Mouse (Mus musculus) left cerebral cortex, adult 8-10 months (tissue): ENCODE data around the gene Ube2e3. TPM values are rescaled to one million over a fixed set of nuclear protein-coding genes. Genes with fewer than 3 reads are reported as not detected.

Experiments
- DNase-seq, 2 experiments: peaks; one replicate each; pipeline ENCODE4 v3.0.0; 2022; ENCODE audit warnings: low spot score in 2 of 2
- total RNA-seq, 4 experiments: library from RNA; stranded (reverse); gene quantifications; 2 replicates each; pipeline ENCODE4 v1.2.4; 2022

Gene Ube2e3
- total RNA-seq, 4 experiments from 2014 or later, result 85.6 to 91.8 (median 87.0) TPM

DNA sequence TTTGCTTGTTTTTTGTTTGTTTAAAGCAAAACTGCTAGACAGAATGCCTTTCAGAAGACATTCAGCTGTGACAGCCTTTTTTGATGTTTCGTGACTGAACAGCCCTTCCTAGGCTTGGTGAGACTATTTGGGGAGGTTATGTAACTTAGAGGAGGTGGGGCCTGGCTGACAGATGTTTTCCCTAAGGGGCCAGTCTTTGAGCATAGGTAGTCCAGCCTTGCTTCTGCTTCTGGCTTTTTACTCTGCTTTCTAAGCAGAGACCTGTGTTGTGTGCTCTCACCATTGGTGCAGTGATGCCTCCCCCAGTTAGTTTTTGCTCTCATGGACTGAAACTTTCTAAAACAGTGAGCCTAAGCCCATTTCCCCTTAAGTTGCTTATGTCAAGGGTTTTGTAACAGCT, 14.1 kb downstream of the Ube2e3 start:
- DNase-seq, result no peak

DNA sequence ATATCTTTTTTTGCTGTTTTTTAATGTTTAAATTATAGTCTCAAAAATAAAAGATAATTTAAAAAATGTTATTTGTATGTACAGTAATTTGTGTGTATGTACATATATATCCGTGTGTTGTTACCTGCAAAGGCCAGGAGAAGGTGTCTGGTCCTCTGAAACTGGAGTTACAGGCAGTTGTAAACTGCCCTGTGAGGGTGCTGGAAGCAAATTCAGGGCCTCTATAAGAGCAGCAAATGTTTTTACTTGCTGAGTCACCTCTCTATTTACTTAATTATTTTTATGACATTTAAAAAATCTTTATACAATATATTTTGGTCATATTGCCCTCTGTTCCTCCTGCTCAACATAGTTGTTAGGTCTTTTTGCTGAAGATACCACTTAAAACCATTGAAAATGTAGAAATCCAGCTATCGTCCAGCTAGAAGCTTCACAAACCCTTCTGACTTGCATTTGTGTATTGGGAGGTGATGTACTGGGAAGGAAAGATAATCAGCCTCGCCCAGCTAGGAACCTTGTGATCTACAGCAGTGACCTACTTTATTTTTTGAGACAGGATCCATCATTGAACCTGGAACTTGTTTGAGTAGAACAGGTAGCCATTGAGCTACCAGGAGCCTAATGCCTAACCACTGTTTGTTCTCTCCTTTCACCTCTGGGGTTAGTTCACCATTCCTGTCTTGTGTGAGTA, 15.0 kb downstream of the Ube2e3 start:
- DNase-seq, result no peak

DNA sequence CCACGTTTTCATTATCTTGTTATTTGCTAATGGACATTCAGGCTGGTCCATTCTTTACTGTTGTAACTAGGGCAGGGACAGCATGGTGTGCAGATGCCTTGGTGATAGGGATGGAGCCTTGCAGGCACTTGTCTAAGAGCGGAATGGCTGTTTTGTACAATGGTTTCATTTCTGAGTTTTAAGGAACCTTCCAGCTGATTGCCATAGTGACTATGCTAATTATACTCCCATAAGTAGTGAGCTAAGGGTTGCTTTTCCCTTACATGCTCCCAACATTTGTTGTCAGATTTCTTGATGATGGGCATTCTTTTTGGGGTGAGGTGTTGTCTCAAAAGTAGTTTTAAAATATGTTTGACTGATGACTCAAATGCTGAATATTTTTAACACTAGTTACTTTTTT, 18.5 kb downstream of the Ube2e3 start:
- no peak for DNase-seq

DNA sequence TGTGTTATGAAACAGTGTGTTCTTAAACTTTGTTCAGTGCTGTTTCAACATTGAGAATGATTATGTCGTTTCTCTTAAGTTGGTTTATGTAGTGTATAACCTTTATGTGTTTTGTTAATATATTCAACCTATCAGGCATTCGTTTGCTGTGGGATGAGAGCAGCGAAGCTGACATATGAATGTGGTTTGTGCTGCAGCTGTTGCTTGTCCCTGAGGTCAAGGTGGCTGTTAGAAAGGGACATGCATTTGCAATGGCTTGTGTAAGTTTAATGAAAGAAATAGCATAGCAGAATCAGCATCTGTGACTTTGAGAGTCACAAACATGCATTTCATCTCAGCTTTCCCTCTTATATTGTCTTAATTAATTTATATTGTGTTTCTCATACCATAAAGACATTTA, 20.3 kb downstream of the Ube2e3 start:
- DNase-seq, result no peak

DNA sequence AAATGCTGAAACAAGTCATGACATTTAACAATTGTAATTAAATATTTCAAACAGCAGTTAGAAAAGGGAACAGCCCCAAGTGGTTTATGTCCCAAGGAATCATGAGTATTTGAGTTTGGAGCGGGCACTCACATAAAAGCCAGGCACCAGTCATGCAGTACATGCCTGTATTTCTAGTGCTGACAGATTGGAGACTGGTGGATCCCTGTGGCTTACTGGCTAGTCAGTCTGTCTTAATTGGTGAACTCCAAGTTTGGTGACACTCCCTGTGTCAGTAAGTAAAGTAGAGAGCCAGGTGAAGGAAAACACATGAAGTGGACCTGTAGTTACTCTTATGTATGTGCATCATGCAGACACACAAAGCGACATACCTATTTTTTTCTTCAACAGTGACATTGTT, 27.3 kb downstream of the Ube2e3 start:
- no peak for DNase-seq

DNA sequence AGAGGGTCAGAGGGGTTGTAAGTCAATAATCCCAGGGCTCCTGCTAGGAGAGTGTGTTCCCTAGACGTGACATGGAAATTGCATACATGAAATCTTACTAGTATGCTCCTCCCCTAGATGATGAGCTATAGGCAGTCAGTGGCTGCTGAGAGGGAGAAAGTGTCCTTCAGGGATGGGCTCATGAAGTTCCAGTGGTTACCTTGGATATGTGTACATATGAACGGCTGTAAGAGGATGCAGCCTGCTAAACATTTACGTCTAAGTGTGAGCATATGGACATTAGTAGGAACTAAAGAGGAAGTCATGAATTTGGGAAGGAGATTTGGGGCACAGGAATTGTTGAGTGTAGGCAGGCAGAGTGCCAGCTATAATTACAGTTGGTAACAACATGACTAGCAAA, 38.0 kb downstream of the Ube2e3 start:
- DNase-seq, result no peak

DNA sequence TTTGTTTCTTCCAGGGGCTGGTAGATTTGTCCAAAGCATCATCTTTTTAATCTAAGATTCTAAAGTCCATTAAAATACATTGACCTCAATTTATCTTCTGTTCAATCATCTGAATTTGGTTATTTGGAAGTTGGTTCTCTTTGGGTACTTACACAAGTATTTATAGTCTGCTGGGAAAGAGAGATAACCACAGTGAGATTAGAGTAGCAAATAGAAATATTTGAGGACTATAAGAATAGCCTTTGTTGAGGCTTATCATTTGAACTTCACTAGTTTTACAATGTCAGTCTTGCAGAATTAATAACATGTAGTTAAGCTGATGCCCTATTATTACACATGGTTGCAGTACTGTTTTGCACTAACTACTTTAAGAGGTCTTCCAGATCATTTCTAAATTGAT, 43.6 kb downstream of the Ube2e3 start:
- no peak for DNase-seq

DNA sequence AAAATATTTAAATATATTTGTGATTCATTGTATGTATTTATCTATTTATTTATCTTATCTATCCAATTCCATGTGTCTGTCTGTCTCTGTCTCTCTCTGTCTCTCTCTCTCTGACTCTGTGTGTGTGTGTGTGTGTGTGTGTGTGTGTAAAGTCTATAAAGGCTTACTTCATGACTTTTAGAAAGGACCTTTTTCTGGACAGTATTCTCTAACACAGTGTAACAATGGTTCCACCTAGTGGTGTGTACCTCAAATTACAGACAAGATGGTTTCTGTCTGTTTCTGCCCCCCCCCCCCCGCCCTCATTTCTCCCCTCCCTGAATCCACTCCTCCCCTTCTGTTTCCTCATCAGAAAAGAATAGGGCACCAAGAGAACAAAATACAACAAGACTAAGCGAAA, 46.9 kb downstream of the Ube2e3 start:
- DNase-seq, result no peak

DNA sequence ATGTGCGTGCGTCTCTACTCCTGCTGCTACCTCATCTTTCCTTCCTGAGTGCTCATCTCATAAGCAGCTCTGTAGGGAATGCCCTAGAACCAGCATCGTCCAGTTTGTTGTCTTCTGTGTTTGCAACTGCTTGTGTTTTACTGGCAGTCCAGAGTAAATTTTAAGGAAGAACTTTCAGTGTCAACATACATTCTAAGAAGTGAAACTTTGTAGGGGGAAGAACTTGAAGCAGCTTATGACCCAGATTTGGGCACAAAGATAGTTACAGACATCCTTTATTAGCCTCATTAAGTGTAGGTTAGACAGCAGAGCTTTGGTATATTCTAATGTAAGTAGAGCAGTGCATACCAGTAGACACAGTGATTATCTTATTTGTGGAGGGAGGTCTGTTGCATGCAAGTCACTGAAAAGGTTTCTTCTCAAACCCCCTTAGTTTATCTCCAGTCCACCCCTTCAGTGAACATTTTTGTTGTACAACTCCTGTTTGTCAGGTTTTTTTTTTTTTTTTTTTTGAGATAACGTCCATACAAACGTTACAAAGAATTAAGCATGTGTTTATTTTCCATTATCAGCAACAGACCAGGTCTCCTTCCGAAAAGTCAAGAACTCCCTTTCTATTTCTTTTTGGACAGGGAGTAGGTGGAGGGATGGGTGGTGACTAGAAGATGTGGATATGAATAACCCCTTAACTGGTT, 55.2 kb downstream of the Ube2e3 start:
- DNase-seq, result no peak

DNA sequence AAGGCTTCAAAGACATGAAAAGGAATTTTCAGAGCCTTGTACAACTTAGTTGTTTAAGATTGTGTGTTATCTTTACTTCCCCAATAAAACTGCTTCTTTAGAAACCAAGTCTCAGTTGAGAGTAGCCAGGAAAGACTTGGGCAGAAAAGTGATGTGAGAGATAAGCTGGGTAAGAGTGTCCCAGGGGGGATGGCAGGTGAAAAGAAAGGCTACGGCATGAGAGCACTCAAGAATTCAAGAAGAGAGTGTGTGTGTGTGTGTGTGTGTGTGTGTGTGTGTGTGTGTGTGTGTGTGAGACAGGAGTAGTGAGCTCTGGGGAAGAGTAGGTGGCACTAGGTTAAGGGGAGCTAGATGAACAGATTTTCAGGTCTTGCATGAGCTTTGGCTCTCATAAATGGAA, 57.9 kb downstream of the Ube2e3 start:
- DNase-seq, result no peak

DNA sequence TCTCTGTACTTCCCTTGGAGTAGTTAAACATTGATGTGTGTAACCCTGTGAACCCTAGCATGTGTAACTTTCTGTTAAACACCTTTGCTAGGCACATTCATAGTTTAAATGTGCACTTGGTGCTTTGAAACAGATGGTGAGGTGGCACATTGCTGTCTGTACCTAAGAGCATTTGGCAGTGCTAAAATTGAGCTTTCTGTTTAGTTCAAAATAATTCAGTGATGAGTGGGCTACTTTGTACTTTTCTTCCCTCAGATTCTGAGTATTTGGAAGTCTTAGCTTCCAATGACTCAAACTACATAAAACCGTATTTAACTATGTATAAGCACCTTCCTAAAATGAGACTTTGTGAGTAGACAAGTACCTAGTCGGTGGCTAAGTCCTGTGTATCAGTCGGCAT, 59.7 kb downstream of the Ube2e3 start:
- peak in 1 of 2 experiments; percentile 39 for DNase-seq

DNA sequence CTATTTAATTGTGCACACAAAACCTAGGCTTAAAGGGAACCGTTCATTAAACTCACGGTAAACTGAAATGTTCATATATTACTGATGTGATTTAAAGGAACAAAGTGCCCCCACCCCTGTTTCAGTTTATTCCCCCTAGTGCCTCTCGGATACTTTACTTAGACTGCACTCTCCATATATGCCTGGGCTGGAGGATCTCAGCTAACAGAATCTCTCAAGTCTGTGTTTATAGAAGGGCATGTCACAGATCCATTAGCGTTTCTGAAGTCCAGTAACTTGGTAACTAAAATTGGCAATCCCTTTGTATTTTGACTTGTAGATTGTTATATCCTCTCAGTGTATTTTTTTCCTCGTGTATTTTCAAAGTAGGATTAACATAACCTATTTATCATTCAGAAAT, 60.2 kb downstream of the Ube2e3 start:
- DNase-seq, result no peak

DNA sequence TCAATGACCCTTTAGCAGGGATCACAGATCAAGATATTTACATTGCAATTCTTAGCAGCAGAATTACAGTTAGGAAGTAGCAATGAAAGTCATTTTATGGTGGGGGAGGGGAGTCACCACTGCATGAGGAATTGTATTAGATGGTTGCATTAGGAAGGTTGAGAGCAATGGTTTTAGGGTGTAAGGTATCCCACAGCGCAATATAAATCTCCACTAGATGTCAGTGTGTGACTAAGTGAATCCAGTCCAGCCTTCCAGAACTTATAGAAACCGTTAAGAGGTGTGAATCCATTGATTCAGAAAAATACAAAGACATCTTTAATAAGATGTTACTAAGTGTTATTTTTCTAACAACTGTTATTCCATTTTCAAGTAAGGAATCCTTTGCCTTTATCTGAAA, 63.4 kb downstream of the Ube2e3 start:
- DNase-seq, result no peak

DNA sequence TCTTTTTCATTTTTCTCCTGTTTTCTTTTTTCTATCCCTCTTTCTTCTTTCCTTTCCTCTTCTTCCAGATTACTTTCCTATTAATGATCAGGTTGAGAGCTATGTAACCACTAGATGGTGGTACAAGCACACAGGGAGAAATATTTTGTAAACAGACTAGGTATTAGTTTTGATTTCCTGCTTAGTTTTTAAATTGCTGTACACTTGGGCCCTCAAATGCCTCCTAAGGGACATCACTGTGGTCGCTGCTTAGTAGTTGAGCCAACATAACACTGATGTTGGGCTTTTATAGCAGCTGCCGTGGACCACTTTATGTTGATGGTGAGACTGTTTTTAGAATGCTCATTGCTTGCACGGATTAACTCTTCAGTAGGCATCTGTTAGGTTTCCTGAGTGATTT, 91.5 kb downstream of the Ube2e3 start:
- DNase-seq, result peak in 1 of 2 experiments; percentile 8

DNA sequence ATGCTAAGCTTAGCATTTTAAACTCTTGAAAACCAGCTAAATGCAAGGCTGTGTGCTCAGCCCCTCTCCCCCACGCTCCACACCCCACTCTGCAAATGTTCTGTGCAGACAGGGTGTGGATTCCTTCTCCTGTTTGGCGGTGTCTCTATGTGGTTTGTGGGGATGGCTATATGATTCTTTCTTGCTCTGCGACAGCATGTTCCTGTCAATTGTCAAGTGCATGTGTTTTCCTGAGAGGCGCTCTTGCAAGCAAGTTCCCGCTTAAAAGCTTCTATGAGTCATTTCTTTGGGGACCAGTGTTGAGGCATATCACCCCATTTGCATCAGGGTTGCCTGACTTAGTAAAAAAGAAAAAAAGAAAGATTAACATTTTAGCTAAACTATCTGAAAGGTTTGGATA, 92.4 kb downstream of the Ube2e3 start:
- no peak for DNase-seq

DNA sequence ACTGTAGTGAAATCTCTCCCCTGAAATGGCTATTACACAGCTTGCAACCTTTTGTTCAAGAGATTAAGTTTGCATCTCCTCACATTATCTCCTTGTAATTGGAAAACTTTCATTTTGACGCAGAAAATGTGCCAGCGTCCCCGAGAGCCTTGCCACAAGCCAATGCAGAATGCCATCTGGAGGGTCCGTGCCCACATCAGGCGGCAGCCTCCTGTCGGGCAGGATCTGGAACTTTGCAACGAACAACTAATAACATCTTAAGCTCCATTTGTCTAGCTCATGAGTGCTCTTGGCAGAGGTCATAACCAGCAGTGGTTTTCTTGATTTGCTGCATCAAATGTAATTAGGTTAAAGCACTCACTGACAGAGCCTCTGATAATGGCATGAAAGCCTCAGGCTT, 93.1 kb downstream of the Ube2e3 start:
- no peak for DNase-seq

DNA sequence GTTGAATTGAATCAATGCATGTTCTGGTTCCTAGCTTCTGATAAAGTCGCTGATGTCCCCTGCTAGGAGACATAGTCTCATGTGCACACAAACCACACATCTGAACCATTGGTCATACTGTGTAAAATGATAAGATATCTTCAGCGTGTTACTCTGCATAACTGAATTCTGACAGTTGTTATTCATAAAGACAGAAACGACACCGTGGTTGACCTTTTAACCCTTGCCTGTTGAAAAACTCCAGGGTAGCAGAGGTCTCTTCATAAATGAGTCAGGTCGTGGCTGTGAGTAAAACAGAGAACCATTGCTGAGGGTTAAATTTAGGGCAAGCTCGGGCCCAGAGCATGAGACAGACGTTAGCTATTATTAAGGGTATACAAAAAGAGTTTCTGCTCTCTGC, 93.7 kb downstream of the Ube2e3 start:
- DNase-seq, result no peak

DNA sequence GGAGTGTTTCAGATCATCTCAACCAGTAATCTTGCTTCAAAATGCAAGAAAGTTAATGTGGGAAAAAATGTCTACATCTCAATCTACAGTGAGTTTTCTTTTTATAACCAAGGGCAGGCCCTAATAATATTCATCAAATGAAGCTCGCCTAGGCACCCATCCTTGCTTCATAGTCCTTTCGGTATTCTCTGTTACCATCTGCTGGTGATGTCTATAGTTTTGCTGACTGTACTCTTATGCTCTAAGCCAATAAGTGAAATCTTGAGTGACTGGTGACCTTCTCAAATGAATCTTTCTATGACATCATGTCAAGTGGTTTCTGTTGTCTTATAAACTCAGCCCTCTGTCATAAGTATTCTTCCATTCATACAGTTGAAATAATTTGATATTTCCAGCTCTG, 97.1 kb downstream of the Ube2e3 start:
- no peak for DNase-seq

DNA sequence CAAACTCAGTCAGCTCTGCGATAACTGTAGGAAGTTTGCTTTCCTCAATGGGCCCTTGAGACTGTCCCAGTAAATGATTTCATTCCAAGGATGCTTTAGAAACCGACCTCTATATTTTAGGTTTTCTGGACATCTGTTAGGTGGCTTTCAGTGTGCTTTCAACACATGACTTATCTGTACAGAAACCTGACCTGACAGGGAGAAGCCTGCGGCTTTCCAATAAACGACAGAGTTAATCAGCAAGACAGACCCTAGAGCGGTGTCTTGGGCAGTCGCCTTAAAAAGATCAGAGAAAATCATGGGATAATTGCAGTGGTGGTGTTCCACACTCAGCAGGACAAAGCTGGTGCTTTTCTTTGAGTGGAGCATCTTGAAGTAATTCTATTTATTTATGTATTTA, 97.5 kb downstream of the Ube2e3 start:
- DNase-seq, result no peak

DNA sequence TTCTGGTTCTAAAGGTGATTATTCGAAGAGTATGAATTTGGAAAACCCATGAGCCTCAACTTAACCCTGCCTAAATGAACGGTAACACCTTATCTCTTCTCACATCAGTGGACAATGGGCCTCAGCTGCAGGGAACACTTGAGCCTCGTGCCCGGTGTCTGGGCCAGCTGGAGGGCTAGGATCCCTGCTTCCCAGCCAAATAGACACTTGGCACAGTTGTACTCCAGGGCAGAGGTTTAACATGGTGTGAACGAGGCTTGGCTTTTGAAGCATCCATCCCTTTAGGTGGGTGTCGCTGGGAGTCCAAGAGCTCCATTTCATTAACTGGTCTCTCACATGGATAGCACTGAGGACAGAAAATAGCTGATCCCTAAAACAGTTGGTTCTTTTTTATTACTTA, 102.2 kb downstream of the Ube2e3 start:
- DNase-seq, result no peak
